Mouse (Mus musculus) cerebellum, postnatal 10 days (tissue): ENCODE results near the gene Cercam.

ENCODE experiments used
- DNase-seq, 2 experiments: peaks; one replicate each; pipeline ENCODE4 v3.0.0; 2021; ENCODE audit warnings: mixed read lengths in 2 of 2

The Cercam gene

GRCm38 (mm10) chr2:29868949-29869645 lies at the start of gene Cercam:
Cercam (plus strand) TSS chr2:29869164.
- peak; percentile 92 to 93 for DNase-seq

GRCm38 (mm10) chr2:29819363-29819762 lies 49.6 kb upstream of the Cercam start:
- DNase-seq = no peak

- DNase-seq = peak; percentile 81 to 82
These were observed 48.7 kb upstream of the Cercam start, which contains the start of gene Urm1 for GRCm38 (mm10) chr2:29820025-29820817. Urm1 (plus strand) TSS chr2:29820075.

- peak in 1 of 2 experiments; percentile 41 for DNase-seq
These were observed 42.5 kb upstream of the Cercam start for GRCm38 (mm10) chr2:29826318-29826925.

- peak; percentile 95 to 96 for DNase-seq
These were observed 41.8 kb upstream of the Cercam start for GRCm38 (mm10) chr2:29826926-29827708.

- DNase-seq = no peak
These were observed 41.3 kb upstream of the Cercam start for GRCm38 (mm10) chr2:29827709-29828024.

- DNase-seq = peak in 1 of 2 experiments; percentile 42
These were observed 37.9 kb upstream of the Cercam start for GRCm38 (mm10) chr2:29831106-29831505.

- DNase-seq = no peak
These were observed 35.2 kb upstream of the Cercam start for GRCm38 (mm10) chr2:29833796-29834195.

- no peak for DNase-seq
These were observed 33.5 kb upstream of the Cercam start for GRCm38 (mm10) chr2:29835391-29835899.

- DNase-seq = no peak
These were observed 29.5 kb upstream of the Cercam start for GRCm38 (mm10) chr2:29839460-29839859.

- DNase-seq = peak in 1 of 2 experiments; percentile 31
These were observed 25.5 kb upstream of the Cercam start for GRCm38 (mm10) chr2:29843231-29844105.

- DNase-seq = no peak
These were observed 24.8 kb upstream of the Cercam start for GRCm38 (mm10) chr2:29844115-29844514.

GRCm38 (mm10) chr2:29844661-29845060 lies 24.3 kb upstream of the Cercam start:
- DNase-seq = no peak

- DNase-seq = peak in 1 of 2 experiments; percentile 49
These were observed 23.3 kb upstream of the Cercam start for GRCm38 (mm10) chr2:29845636-29846035.

GRCm38 (mm10) chr2:29846061-29846853 lies 22.7 kb upstream of the Cercam start:
- peak; percentile 36 to 40 for DNase-seq

- DNase-seq = no peak
These were observed 22.1 kb upstream of the Cercam start for GRCm38 (mm10) chr2:29846911-29847310.

GRCm38 (mm10) chr2:29849041-29849440 lies 19.9 kb upstream of the Cercam start:
- no peak for DNase-seq

- DNase-seq = no peak
These were observed 19.0 kb upstream of the Cercam start for GRCm38 (mm10) chr2:29849841-29850480.

- no peak for DNase-seq
These were observed 15.9 kb upstream of the Cercam start for GRCm38 (mm10) chr2:29852957-29853485.

- no peak for DNase-seq
These were observed 15.2 kb upstream of the Cercam start for GRCm38 (mm10) chr2:29853736-29854135.
